Mouse (Mus musculus): ENCODE results near the gene Fgfr1op. TPM values are rescaled to one million over a fixed set of nuclear protein-coding genes. Genes with fewer than 3 reads are reported as not detected.
"Not testable (repeated sequence)": the region's sequence is repeated elsewhere in the genome, so short reads cannot be mapped to it uniquely, and the experiment has no call there.

Gene Fgfr1op
- 10 to 100 TPM; 12.3 to 13.8 TPM for total RNA-seq (2021)

GRCm38 (mm10) chr17:8164701-8165607, at the start of gene Fgfr1op:
TSS of gene Fgfr1op (plus strand) at chr17:8165501.
- peak; percentile 57 for DNase-seq (ENCODE audit: low spot score)
- intact Hi-C loops (cut with DNase I) = not testable (repeated sequence)

GRCm38 (mm10) chr17:8116378-8116777, 48.9 kb upstream of the Fgfr1op start:
- DNase-seq (ENCODE audit: low spot score); intact Hi-C loops (cut with DNase I): not testable (repeated sequence)

GRCm38 (mm10) chr17:8116928-8117327, 48.4 kb upstream of the Fgfr1op start:
- intact Hi-C loops (cut with DNase I); DNase-seq (ENCODE audit: low spot score): not testable (repeated sequence)

- DNase-seq (ENCODE audit: low spot score); intact Hi-C loops (cut with DNase I): not testable (repeated sequence)
Observed at GRCm38 (mm10) chr17:8122974-8123373, 42.3 kb upstream of the Fgfr1op start.

GRCm38 (mm10) chr17:8124586-8124985, 40.7 kb upstream of the Fgfr1op start:
- intact Hi-C loops (cut with DNase I); DNase-seq (ENCODE audit: low spot score): not testable (repeated sequence)

GRCm38 (mm10) chr17:8128326-8128993, 36.8 kb upstream of the Fgfr1op start:
- intact Hi-C loops (cut with DNase I); DNase-seq (ENCODE audit: low spot score): not testable (repeated sequence)

GRCm38 (mm10) chr17:8129578-8129977, 35.7 kb upstream of the Fgfr1op start:
- intact Hi-C loops (cut with DNase I); DNase-seq (ENCODE audit: low spot score): not testable (repeated sequence)

GRCm38 (mm10) chr17:8130849-8131248, 34.5 kb upstream of the Fgfr1op start:
- DNase-seq (ENCODE audit: low spot score); intact Hi-C loops (cut with DNase I): not testable (repeated sequence)

- intact Hi-C loops (cut with DNase I) = not testable (repeated sequence)
Observed at GRCm38 (mm10) chr17:8138116-8138515, 27.2 kb upstream of the Fgfr1op start.

GRCm38 (mm10) chr17:8140210-8140609, 25.1 kb upstream of the Fgfr1op start:
- intact Hi-C loops (cut with DNase I); DNase-seq (ENCODE audit: low spot score): not testable (repeated sequence)

More at GRCm38 (mm10) chr17:8138116-8138515, 27.2 kb upstream of the Fgfr1op start:
- not testable (repeated sequence) for DNase-seq (ENCODE audit: low spot score)

- peak; percentile 20 for DNase-seq (ENCODE audit: low spot score)
- intact Hi-C loops (cut with DNase I) = not testable (repeated sequence)
Observed at GRCm38 (mm10) chr17:8143802-8144673, 21.3 kb upstream of the Fgfr1op start.

GRCm38 (mm10) chr17:8146931-8147330, 18.4 kb upstream of the Fgfr1op start:
- intact Hi-C loops (cut with DNase I) = not testable (repeated sequence)

GRCm38 (mm10) chr17:8147439-8148316, 17.6 kb upstream of the Fgfr1op start, which contains the start of the genes Gm49673 and Rnaset2a:
TSS of gene Gm49673 (minus strand) at chr17:8147788.
TSS of gene Rnaset2a (minus strand) at chr17:8148097.
- intact Hi-C loops (cut with DNase I) = not testable (repeated sequence)
- DNase-seq (ENCODE audit: low spot score) = peak; percentile 26

More at GRCm38 (mm10) chr17:8146931-8147330, 18.4 kb upstream of the Fgfr1op start:
- DNase-seq (ENCODE audit: low spot score) = not testable (repeated sequence)

GRCm38 (mm10) chr17:8155010-8155409, 10.3 kb upstream of the Fgfr1op start:
- DNase-seq (ENCODE audit: low spot score); intact Hi-C loops (cut with DNase I): not testable (repeated sequence)

GRCm38 (mm10) chr17:8155982-8156381, 9.3 kb upstream of the Fgfr1op start:
- intact Hi-C loops (cut with DNase I); DNase-seq (ENCODE audit: low spot score): not testable (repeated sequence)

- intact Hi-C loops (cut with DNase I); DNase-seq (ENCODE audit: low spot score): not testable (repeated sequence)
Observed at GRCm38 (mm10) chr17:8158627-8159026, 6.7 kb upstream of the Fgfr1op start.

- intact Hi-C loops (cut with DNase I); DNase-seq (ENCODE audit: low spot score): not testable (repeated sequence)
Observed at GRCm38 (mm10) chr17:8160969-8161368, 4.3 kb upstream of the Fgfr1op start.

- DNase-seq (ENCODE audit: low spot score); intact Hi-C loops (cut with DNase I): not testable (repeated sequence)
Observed at GRCm38 (mm10) chr17:8165608-8165945, 276 bp downstream of the Fgfr1op start.

All from heart, postnatal 25 days (tissue).